Mouse (Mus musculus) thymus, adult 2 months (tissue): Measurements from ENCODE around the gene Dnajb8.

Source experiments
- CTCF ChIP-seq: fragments of 200-500 bp; IDR thresholded peaks from 2 replicates; pipeline ENCODE4 v1.5.1; 2012; ENCODE audit warnings: mild to moderate bottlenecking, control low read depth, low read length, moderate library complexity, borderline replicate concordance; ENCODE audit not compliant: control insufficient read depth, poor library complexity, insufficient read depth; ENCODE audit errors: extremely low read depth
- POLR2A ChIP-seq: fragments of 200-500 bp; IDR thresholded peaks from 2 replicates; pipeline ENCODE4 v1.6.1; 2012; ENCODE audit warnings: mild to moderate bottlenecking, low read length, control low read depth, moderate library complexity; ENCODE audit not compliant: control insufficient read depth, poor library complexity, insufficient read depth; ENCODE audit errors: extremely low read depth

GRCm38 (mm10) chr6:88191024-88191365 is 31.1 kb upstream of the Dnajb8 start:
- TF ChIP-seq CTCF (no peak), POLR2A (no peak)
